8 mouse cellular contexts compared by ENCODE assay signal in the genomic region with DNA sequence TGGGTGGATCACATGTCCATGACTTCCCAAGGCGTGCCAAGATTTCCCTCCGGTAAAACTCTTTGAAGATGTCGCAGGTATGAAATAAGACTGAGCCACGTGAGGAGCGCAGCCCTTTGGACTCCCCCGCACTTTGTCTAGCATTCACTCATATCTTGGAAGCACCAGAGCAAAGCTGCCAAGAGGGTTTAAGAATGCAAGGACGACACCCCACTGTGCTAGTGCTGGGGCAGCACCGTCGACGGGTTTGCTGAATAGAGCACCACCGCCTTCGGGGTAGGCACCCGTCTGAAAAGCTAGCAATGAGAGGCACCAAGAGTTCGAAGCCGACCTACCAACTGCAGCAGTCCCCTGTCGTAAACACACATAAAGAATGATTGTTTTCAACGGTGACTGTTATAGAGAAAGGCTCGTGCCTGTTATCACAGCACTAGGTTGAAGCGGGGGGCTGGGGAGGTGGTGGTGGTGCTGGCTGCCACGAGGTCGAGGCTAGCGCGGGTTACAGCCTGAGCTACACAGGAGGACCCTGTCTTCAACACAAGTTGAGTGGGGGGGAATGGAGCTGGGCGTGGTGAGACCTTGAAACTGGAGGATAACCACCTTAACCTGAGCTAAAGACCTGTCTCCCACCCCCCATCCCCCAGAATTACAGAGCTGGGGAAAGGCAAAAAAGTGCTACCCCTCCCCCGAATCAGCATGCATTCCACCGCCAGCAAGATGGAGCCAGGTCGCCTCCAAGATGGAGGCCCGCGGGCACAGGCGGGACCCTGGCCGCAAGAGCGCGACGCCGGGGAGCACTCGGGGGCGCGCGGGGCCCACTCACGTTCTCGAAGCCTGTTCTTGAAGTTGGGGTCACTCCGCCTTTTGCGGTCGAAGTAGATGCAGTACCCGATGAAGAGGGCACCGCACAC. TPM values are rescaled to one million over a fixed set of nuclear protein-coding genes. Genes with fewer than 3 reads are reported as not detected.
DNase-seq lines count a peak whose midpoint lies in the region; ATAC-seq and TF ChIP-seq lines count a peak whose summit lies in the region.

No protein-coding gene starts in this region.

- DNase-seq in 3134 (ENCODE audit: extremely low read depth, insufficient read length, low spot score) (peak; percentile 53), ES-CJ7 (ENCODE audit: low read depth, low spot score) (peak; percentile 77)
- peak; percentile 26 for DNase-seq in cerebellum, adult 18-20 months
- DNase-seq in kidney, adult 11 months: peak; percentile 89
- peak; percentile 55 for DNase-seq in liver, adult 2 months (ENCODE audit: extremely low read depth, low read depth, low spot score)
- DNase-seq in neural tube, embryonic 11.5 days (ENCODE audit: low spot score): peak; percentile 73
- DNase-seq in thymus, adult 2 months: peak; percentile 39

- TF ChIP-seq CTCF in liver, adult 2 months (IDR thresholded peaks at IDR 0.05; ENCODE audit: low read depth, low read length): no peak
- no peak for TF ChIP-seq CTCF in thymus, adult 2 months (IDR thresholded peaks at IDR 0.05; ENCODE audit: borderline replicate concordance, control insufficient read depth, extremely low read depth, insufficient read depth, low read length, poor library complexity)

- peak overlapping the region; percentile 83 for H3K4me2 ChIP-seq in forebrain, embryonic 15.5 days (replicated peaks)
- peak overlapping the region; percentile 88 for H3K4me2 ChIP-seq in neural tube, embryonic 11.5 days (ENCODE audit: low read depth)

- under 1% methylated on average over 46 of the region's 46 CpGs for WGBS in forebrain, embryonic 15.5 days
- WGBS in liver, adult 2 months: under 1% methylated on average over 46 of the region's 46 CpGs
- under 1% methylated on average over 41 of the region's 46 CpGs for WGBS in neural tube, embryonic 11.5 days
- under 1% methylated on average over 46 of the region's 46 CpGs for WGBS in thymus, adult 2 months

- peaks cover 18% of the 10 kb centered on the region for H3K36me3 ChIP-seq in forebrain, embryonic 15.5 days
- H3K36me3 ChIP-seq in liver, adult 2 months (ENCODE audit: control insufficient read depth, insufficient read depth, low read length): peaks cover 9% of the 10 kb centered on the region; the same call in 1 of the 2 replicates
- H3K36me3 ChIP-seq in neural tube, embryonic 11.5 days (ENCODE audit: control insufficient read depth, insufficient read depth, low read length): no peaks in the 10 kb centered on the region
- H3K36me3 ChIP-seq in thymus, adult 2 months (ENCODE audit: control insufficient read depth, insufficient read depth, low read length): peaks cover 1% of the 10 kb centered on the region

- peaks cover 31% of the 10 kb centered on the region for H3K79me2 ChIP-seq in liver, adult 2 months (ENCODE audit: control insufficient read depth, insufficient read depth, low read length)

- H3K27ac ChIP-seq in forebrain, embryonic 15.5 days (replicated peaks): peak overlapping the region; percentile 84
- peak overlapping the region; percentile 73 for H3K27ac ChIP-seq in liver, adult 2 months (replicated peaks; ENCODE audit: insufficient read depth, low read depth, low read length)
- H3K27ac ChIP-seq in neural tube, embryonic 11.5 days (ENCODE audit: low read depth, low read length): peak overlapping the region; percentile 75
- no peak overlapping the region for H3K27ac ChIP-seq in thymus, adult 2 months (ENCODE audit: control insufficient read depth, insufficient read depth, low read length)

- no peaks in the 10 kb centered on the region for H3K9me3 ChIP-seq in forebrain, embryonic 15.5 days
- H3K9me3 ChIP-seq in neural tube, embryonic 11.5 days (ENCODE audit: control insufficient read depth, low read length): no peaks in the 10 kb centered on the region

- peak; percentile 74 for ATAC-seq in forebrain, embryonic 15.5 days (replicated peaks)
- peak; percentile 63 for ATAC-seq in neural tube, embryonic 11.5 days (ENCODE audit: insufficient read depth, low FRiP score, low TSS enrichment)

- H3K9ac ChIP-seq in forebrain, embryonic 15.5 days (replicated peaks): peak overlapping the region; percentile 67
- H3K9ac ChIP-seq in liver, adult 2 months (ENCODE audit: low read depth, low read length): peak overlapping the region; percentile 94
- peak overlapping the region; percentile 88 for H3K9ac ChIP-seq in neural tube, embryonic 11.5 days (ENCODE audit: low read length)

- H3K4me1 ChIP-seq in forebrain, embryonic 15.5 days: peaks cover 38% of the 10 kb centered on the region
- H3K4me1 ChIP-seq in liver, adult 2 months (ENCODE audit: control insufficient read depth, insufficient read depth, low read length): peaks cover 17% of the 10 kb centered on the region
- H3K4me1 ChIP-seq in neural tube, embryonic 11.5 days (ENCODE audit: control insufficient read depth, insufficient read depth, low read length): peaks cover 3% of the 10 kb centered on the region; the same call in 1 of the 2 replicates
- peaks cover 16% of the 10 kb centered on the region for H3K4me1 ChIP-seq in thymus, adult 2 months (replicated peaks; ENCODE audit: control insufficient read depth, insufficient read depth, low read length)

- no peaks in the 10 kb centered on the region for H3K27me3 ChIP-seq in forebrain, embryonic 15.5 days
- no peaks in the 10 kb centered on the region for H3K27me3 ChIP-seq in liver, adult 2 months (ENCODE audit: control insufficient read depth, insufficient read depth, low read length)
- no peaks in the 10 kb centered on the region for H3K27me3 ChIP-seq in neural tube, embryonic 11.5 days (ENCODE audit: control insufficient read depth, insufficient read depth, low read length)
- H3K27me3 ChIP-seq in thymus, adult 2 months (ENCODE audit: control insufficient read depth, insufficient read depth, low read length): no peaks in the 10 kb centered on the region

- no peak for TF ChIP-seq POLR2A in liver, adult 2 months (IDR thresholded peaks at IDR 0.05; ENCODE audit: extremely low read depth, insufficient read depth, low read length)
- no peak for TF ChIP-seq POLR2A in thymus, adult 2 months (IDR thresholded peaks at IDR 0.05; ENCODE audit: control insufficient read depth, extremely low read depth, insufficient read depth, low read length, poor library complexity)

- H3K4me3 ChIP-seq in forebrain, embryonic 15.5 days: peak overlapping the region; percentile 79
- H3K4me3 ChIP-seq in liver, adult 2 months (ENCODE audit: insufficient read depth, low read depth, low read length): peak overlapping the region; percentile 95
- H3K4me3 ChIP-seq in neural tube, embryonic 11.5 days (ENCODE audit: low read depth, low read length): peak overlapping the region; percentile 79
- peak overlapping the region; percentile 66 for H3K4me3 ChIP-seq in thymus, adult 2 months (ENCODE audit: control insufficient read depth, insufficient read depth, low read length)

RNA-seq across cellular contexts. Expression of a gene that starts 0.6 kb away (rescaled TPM):
- polyA plus RNA-seq in forebrain, embryonic 15.5 days (2015; fragmentation: Nextera tagmentation; extraction: Ambion mirVana): 195 and 209 TPM in 2 replicates
- 22.6 and 57.1 TPM in 2 replicates for total RNA-seq in liver, adult 2 months (2014; rRNA removed)
- polyA plus RNA-seq in liver, adult 2 months (2012; rRNA removed): 233 and 251 TPM in 2 replicates
- polyA plus RNA-seq in neural tube, embryonic 11.5 days (2014; fragmentation: Nextera tagmentation; extraction: Ambion mirVana): 225 and 234 TPM in 2 replicates
- 432 and 529 TPM in 2 replicates for polyA plus RNA-seq in thymus, adult 2 months (2012; rRNA removed)

RNA-seq across cellular contexts. Expression of a gene that starts 25.8 kb away (rescaled TPM):
- 26.4 and 28.2 TPM in 2 replicates for polyA plus RNA-seq in forebrain, embryonic 15.5 days (2015; fragmentation: Nextera tagmentation; extraction: Ambion mirVana)
- total RNA-seq in liver, adult 2 months (2014; rRNA removed): 4.8 and 6.4 TPM in 2 replicates
- 1.5 and 1.9 TPM in 2 replicates for polyA plus RNA-seq in liver, adult 2 months (2012; rRNA removed)
- 27.3 and 28.6 TPM in 2 replicates for polyA plus RNA-seq in neural tube, embryonic 11.5 days (2014; fragmentation: Nextera tagmentation; extraction: Ambion mirVana)
- polyA plus RNA-seq in thymus, adult 2 months (2012; rRNA removed): 3.4 and 3.7 TPM in 2 replicates

Comparison
In these comparisons a context has a peak if more than half of its experiments do, and no peak if none do; other contexts are left out.
1. DNase-seq: peak in every context shown above with its lines; median percentile 89 in kidney, adult 11 months; 77 in ES-CJ7; 73 in neural tube, embryonic 11.5 days; 55 in liver, adult 2 months; 53 in 3134; 39 in thymus, adult 2 months; 26 in cerebellum, adult 18-20 months.